8 mouse cellular contexts compared by ENCODE assay signal in genomic region chr8:19979536-19980345, GRCm38 (mm10).
DNase-seq lines count a peak whose midpoint lies in the region; ATAC-seq and TF ChIP-seq lines count a peak whose summit lies in the region.

No protein-coding gene starts in this region.

- 13% methylated on average over 41 of the region's 42 CpGs for WGBS in cerebellum, adult 2 months
- 10% methylated on average over 42 of the region's 42 CpGs for WGBS in forebrain, embryonic 16.5 days

- H3K4me1 ChIP-seq in G1E (ENCODE audit: insufficient read depth, low read depth, low read length), result no peaks in the 10 kb centered on the region; the same call in 1 of the 2 replicates
- no peaks in the 10 kb centered on the region for H3K4me1 ChIP-seq in cerebellum, adult 2 months (ENCODE audit: control insufficient read depth, insufficient read depth, low read length)
- no peaks in the 10 kb centered on the region for H3K4me1 ChIP-seq in forebrain, embryonic 16.5 days (replicated peaks; ENCODE audit: control insufficient read depth, insufficient read depth, low read length)

- H3K4me2 ChIP-seq in forebrain, embryonic 16.5 days (ENCODE audit: low read length), result peak overlapping the region; percentile 66

- peak; percentile 59; the same call in 1 of the 2 replicates for TF ChIP-seq CTCF in G1E (IDR thresholded peaks at IDR 0.05; ENCODE audit: low read depth, low read length)
- TF ChIP-seq CTCF in cerebellum, adult 2 months (IDR thresholded peaks at IDR 0.05; ENCODE audit: borderline replicate concordance, insufficient read depth, low read depth, low read length), result peak; percentile 49

- ATAC-seq in G1E (ENCODE audit: extremely low read depth, insufficient number of reproducible peaks, low FRiP score, poor library complexity, severe bottlenecking), result no peak
- ATAC-seq in forebrain, embryonic 16.5 days, result peak; percentile 90

- peak; percentile 5 for DNase-seq in G1E (ENCODE audit: low spot score)
- DNase-seq in cerebellum, adult 2 months, result peak; percentile 47 to 58
- DNase-seq in heart, postnatal 4 days, result peak; percentile 78
- peak; percentile 8 to 32 for DNase-seq in layer of hippocampus, adult 8-10 months (ENCODE audit: low spot score in 2 of 2)
- DNase-seq in lung, postnatal 14 days, result peak; percentile 67
- peak; percentile 90 for DNase-seq in retina, embryonic 14.5 days (ENCODE audit: low spot score)
- DNase-seq in thymus, postnatal 36 days, result peak; percentile 52 to 62

- H3K9ac ChIP-seq in forebrain, embryonic 16.5 days (replicated peaks; ENCODE audit: low read depth, low read length), result peak overlapping the region; percentile 57

- H3K9me3 ChIP-seq in G1E (replicated peaks), result peaks cover 6% of the 10 kb centered on the region
- no peaks in the 10 kb centered on the region for H3K9me3 ChIP-seq in forebrain, embryonic 16.5 days (ENCODE audit: control insufficient read depth, low read length)

- peak overlapping the region; percentile 20; the same call in 1 of the 2 replicates for H3K4me3 ChIP-seq in G1E (ENCODE audit: low read depth, low read length)
- H3K4me3 ChIP-seq in cerebellum, adult 2 months (replicated peaks; ENCODE audit: insufficient read depth, low read depth, low read length), result peak overlapping the region; percentile 61
- peak overlapping the region; percentile 53 for H3K4me3 ChIP-seq in forebrain, embryonic 16.5 days (replicated peaks; ENCODE audit: low read length)

- H3K36me3 ChIP-seq in G1E (replicated peaks), result no peaks in the 10 kb centered on the region
- no peaks in the 10 kb centered on the region for H3K36me3 ChIP-seq in forebrain, embryonic 16.5 days (ENCODE audit: control insufficient read depth, insufficient read depth)

- H3K27me3 ChIP-seq in G1E (ENCODE audit: insufficient read depth, low read length), result peaks cover 2% of the 10 kb centered on the region; the same call in 1 of the 2 replicates
- H3K27me3 ChIP-seq in cerebellum, adult 2 months (ENCODE audit: control insufficient read depth, insufficient read depth, low read length), result no peaks in the 10 kb centered on the region
- no peaks in the 10 kb centered on the region for H3K27me3 ChIP-seq in forebrain, embryonic 16.5 days (replicated peaks; ENCODE audit: control insufficient read depth, insufficient read depth, low read length)

- no peak overlapping the region for H3K27ac ChIP-seq in cerebellum, adult 2 months (ENCODE audit: insufficient read depth, low read length)
- H3K27ac ChIP-seq in forebrain, embryonic 16.5 days (ENCODE audit: low read length), result no peak overlapping the region

- TF ChIP-seq POLR2A in cerebellum, adult 2 months (IDR thresholded peaks at IDR 0.05; ENCODE audit: borderline replicate concordance, insufficient read depth, low read length), result no peak

Comparison
In these comparisons a context has a peak if more than half of its experiments do, and no peak if none do; other contexts are left out.
1. DNase-seq: peak in every context shown above with its lines; median percentile 90 in retina, embryonic 14.5 days; 78 in heart, postnatal 4 days; 67 in lung, postnatal 14 days; 57 in thymus, postnatal 36 days; 52 in cerebellum, adult 2 months; 20 in layer of hippocampus, adult 8-10 months; 5 in G1E.